Mouse (Mus musculus) kidney, adult 11 months (tissue): ENCODE measurements around the gene Zdhhc8.
"Not testable (repeated sequence)": the region's sequence is repeated elsewhere in the genome, so short reads cannot be mapped to it uniquely, and the experiment has no call there.

ENCODE experiments used
- DNase-seq: peaks from one replicate; pipeline ENCODE4 v3.0.0; 2022

The Zdhhc8 gene

GRCm38 (mm10) chr16:18230617-18231016 lies 4.3 kb downstream of the Zdhhc8 start:
- no peak for DNase-seq

DNA sequence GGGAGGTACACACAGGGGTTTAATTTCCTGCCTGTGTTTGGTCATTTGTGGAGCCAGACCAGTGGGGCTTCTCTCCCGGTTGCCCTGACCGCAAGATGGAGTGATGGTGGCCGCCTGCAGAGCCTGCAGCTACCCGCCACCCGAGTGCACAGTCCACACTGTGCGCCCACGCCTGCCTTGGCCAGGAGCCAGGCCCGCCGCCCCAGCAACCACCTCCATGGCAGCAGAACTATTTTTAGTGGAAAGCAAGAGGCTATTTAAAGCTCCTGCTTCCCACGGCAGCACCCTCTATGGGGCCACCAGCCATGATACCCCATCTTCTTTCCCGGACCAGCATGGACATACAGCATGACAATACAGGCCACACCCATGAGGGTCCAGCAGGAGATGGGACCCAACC lies 5.3 kb downstream of the Zdhhc8 start:
- DNase-seq = no peak

GRCm38 (mm10) chr16:18228856-18229255 lies 6.1 kb downstream of the Zdhhc8 start:
- DNase-seq = no peak

DNA sequence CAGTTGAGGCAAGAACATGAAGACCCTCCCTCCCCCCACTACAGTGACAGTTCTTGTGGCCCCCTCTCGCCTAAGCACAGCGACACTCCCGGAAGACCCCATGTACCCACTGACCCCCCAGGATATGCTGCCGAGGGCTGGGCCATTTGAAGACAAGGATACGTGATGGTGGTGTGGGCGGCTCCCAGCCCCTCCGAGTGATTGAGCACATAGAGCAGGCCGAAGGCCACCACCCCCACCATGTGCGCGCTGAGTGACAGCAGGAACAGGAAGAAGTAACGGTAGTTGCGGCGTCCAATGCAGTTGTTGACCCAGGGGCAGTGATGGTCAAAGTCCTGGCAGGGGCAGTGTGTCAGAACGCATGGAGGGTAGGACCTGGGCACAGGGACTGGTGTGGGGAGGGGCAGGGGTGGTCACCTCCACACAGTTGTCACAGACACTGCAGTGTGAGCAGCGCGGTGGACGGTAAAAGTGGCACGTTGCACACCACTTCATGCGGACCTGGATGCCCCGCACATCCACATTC lies 7.0 kb downstream of the Zdhhc8 start:
- DNase-seq = no peak

GRCm38 (mm10) chr16:18227187-18227586 lies 7.7 kb downstream of the Zdhhc8 start:
- DNase-seq = no peak

- no peak for DNase-seq
These were observed 12.7 kb downstream of the Zdhhc8 start for GRCm38 (mm10) chr16:18222188-18222587.

DNA sequence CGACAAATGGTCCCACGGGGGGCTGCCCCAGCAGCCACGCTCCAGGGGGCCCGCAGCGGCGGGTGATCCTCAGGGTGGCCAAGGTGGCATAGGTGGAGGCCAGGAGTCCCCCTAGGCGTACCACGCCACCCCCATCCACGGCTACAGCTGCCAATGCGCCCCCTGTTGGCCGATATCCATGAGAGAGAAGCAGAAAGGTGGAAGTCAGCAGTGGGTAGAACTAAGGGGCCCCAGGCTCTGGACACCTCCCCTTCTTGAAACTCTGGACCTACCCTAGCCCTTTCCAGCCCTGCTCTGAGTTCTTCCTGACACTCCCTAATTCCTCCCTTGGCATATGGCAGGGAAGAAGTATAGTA lies 13.4 kb downstream of the Zdhhc8 start:
- DNase-seq = no peak

- no peak for DNase-seq
These were observed 13.9 kb downstream of the Zdhhc8 start for GRCm38 (mm10) chr16:18220856-18221542.

DNA sequence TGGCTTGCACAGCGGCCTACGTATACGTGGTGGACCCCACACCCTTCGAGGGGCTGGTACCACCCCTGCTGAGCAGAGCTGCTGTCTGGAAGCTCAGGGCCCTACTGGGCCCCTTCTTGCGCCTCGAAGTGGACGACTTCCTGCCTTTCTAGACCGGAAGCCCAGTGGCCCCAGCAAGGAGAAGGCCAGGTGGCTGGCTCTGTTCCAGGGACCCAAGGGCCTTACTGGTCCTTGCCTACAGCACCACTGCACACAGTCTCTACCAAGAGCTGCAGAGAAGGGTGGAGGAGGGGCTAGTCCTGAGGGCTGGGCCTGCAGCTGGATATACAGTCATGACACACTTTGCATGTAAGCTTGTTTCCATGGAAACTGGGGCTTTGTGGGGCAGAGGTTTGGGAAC lies 14.9 kb downstream of the Zdhhc8 start:
- DNase-seq = no peak

GRCm38 (mm10) chr16:18218580-18218996 lies 16.3 kb downstream of the Zdhhc8 start:
- DNase-seq = no peak

DNA sequence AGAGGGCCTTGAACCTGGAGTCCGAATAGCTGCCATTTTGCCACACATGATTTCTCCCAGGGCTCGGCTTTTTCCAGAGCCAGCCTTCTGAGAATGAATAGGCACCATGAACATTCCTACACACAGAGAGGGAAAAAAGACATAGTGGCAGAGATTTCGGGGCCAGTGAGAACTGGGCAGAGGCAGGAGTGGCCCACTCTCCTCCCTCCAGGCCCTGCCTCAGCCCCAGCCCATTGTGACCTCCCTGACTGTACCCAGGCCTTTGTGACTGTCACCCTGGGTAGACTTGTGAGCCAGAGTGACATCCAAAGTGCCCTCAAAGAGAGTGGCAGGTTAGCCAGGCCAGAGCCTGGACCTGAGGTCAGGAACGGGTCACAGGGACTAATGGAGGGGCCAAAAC lies 17.4 kb downstream of the Zdhhc8 start, which contains the start of gene Ccdc188:
Gene Ccdc188 (plus strand): TSS at position 301 of the 400 bp plus-strand sequence.
- no peak for DNase-seq

DNA sequence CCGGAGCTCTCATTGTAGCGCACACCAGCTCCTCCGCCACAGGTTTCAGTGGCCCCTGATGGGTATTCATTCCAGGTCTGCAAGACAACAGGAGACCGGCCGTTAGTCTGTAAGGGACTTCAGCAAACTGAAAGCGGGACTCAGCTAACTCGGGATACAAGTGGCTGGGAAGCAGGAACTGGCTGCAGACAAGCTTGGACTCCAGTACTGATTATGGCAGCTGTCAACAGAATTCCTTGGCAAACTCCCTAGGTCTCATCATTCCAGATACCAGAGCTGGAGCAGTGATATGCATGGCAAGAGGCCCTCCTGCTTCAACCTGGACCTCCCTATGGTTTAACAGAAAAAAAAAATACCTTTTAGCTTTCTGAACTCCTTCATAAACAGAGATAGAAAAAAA lies 20.1 kb downstream of the Zdhhc8 start:
- no peak for DNase-seq

- DNase-seq = no peak
These were observed 21.2 kb downstream of the Zdhhc8 start for GRCm38 (mm10) chr16:18213689-18214088.

GRCm38 (mm10) chr16:18211417-18212171 lies 23.3 kb downstream of the Zdhhc8 start:
- peak; percentile 64 for DNase-seq

GRCm38 (mm10) chr16:18210701-18211416 lies 24.1 kb downstream of the Zdhhc8 start:
- peak; percentile 26 for DNase-seq

DNA sequence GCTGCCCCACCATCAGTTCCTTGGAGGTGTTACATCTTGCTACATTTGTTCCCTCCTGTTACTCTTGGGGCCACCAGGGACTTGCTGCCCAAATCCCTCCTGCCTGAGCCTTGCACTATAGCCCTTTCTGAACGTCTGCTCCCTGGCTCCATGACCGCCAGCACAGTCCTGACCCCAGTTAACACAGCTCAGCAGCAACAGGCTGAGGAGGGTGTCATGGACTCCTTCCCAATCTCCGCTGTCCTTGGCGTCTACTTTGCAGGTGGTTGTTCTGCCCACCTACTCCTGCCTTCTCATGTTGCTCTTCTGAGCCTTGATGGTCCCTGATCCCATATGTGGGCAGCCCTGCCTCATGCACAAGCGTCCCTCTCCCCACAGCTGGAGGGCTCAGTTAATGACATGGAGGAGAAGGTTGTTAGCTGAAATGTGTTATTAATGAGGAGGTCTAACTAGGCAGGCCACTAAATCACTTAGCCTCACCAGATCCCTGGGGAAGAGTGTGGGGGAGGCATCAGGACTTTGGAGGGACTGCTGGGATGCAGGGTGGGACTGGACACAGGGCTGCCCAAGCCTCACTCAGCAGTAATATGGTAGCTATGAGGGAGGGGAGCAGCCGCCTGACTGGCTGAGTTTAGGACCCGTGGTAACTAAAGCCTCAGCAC lies 31.4 kb downstream of the Zdhhc8 start:
- no peak for DNase-seq

DNA sequence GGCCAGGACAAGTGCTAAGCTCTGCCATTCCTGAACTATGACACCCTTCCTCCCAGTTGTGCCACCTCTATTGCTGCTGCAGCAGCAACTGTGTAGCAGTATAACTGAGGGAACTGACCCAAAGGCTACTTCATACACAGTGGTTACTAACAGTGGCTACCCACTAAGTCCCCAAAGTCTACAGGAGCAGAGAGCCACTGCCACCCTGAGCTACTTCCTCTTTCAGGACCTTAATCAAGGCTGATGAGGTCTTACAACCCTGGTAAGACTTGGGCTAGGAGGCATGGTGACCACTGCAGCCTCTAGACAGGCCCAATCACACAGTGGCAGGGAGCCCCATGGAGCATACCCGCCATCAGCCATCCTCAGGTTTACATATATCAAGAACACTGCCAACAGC lies 32.9 kb downstream of the Zdhhc8 start:
- no peak for DNase-seq

GRCm38 (mm10) chr16:18201620-18202019 lies 33.3 kb downstream of the Zdhhc8 start:
- DNase-seq = no peak

- no peak for DNase-seq
These were observed 34.9 kb downstream of the Zdhhc8 start for GRCm38 (mm10) chr16:18200062-18200461.

DNA sequence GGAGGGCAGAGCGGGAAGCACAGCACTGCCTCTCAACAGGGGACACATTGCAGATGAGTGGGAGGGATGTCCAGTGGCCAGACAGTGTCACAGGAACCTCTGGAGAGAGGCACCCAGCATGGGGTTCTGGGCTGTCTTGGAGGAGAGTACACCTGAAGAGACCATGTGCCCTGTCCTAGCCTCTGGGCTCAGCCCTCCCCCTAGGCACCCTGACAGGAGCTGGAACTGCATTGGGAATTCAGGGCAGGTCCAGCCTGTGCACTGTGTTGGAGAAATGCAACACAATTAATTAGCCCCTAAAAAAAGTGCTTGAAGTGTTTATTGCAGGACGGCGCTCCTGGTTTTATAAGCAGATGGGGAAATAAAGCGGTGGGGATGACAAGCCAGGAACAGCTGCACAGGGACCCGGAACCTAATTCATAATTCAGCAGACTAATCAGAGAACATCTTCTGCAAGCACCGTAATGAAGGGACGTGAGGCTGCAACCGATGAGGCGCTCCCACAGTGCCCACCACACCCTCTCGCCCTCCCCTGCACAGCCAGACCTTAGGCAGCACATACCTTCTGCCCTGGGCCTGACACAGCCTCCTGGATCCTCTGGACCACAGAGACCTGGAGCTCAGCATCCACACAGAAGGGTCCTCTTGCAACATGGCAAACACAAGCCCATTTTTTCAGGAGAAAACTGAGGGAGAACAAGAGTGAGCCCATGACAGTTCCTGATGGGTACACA lies 36.4 kb downstream of the Zdhhc8 start:
- no peak for DNase-seq

- DNase-seq = no peak
These were observed 37.1 kb downstream of the Zdhhc8 start for GRCm38 (mm10) chr16:18197881-18198280.

DNA sequence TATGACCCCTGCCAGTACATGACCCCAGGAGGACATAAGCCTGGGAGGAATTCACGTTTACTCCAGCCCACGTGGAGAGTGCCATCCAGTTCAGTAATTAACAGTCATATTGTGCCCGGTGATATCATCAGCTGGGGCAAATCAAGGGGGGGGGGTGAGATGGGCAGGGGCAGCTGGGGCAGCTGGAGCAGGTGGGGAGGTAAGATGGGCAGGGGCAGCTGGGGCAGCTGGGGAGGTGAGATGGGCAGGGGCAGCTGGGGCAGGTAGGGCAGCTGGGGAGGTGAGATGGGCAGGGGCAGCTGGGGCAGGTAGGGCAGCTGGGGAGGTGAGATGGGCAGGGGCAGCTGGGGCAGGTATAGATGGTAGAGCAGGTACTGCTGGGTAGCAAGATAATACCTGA lies 39.4 kb downstream of the Zdhhc8 start:
- not testable (repeated sequence) for DNase-seq
